Mouse (Mus musculus) forebrain, embryonic 13.5 days (tissue): ENCODE results near the gene Osbpl2. TPM values are rescaled to one million over a fixed set of nuclear protein-coding genes. Genes with fewer than 3 reads are reported as not detected.

Experiments
- ATAC-seq: fragments of 200-750 bp; cut with Nextera tagmentation; 2 replicates; pipeline ENCODE4 v1.8.0; 2017
- H3K27ac ChIP-seq: fragments of 300-500 bp; sonication (generic); 2 replicates; pipeline ENCODE4 v1.5.1; 2015; ENCODE audit warnings: inconsistent platforms, mild to moderate bottlenecking, moderate library complexity
- H3K27me3 ChIP-seq: fragments of 300-500 bp; sonication (generic); 2 replicates; pipeline ENCODE4 v1.6.1; 2015; ENCODE audit warnings: mild to moderate bottlenecking, inconsistent platforms
- H3K36me3 ChIP-seq: fragments of 300-500 bp; sonication (generic); 2 replicates; pipeline ENCODE4 v1.6.1; 2015; ENCODE audit warnings: mild to moderate bottlenecking, inconsistent platforms; ENCODE audit not compliant: poor library complexity, severe bottlenecking
- H3K4me1 ChIP-seq: fragments of 300-500 bp; sonication (generic); 2 replicates; pipeline ENCODE4 v1.6.1; 2015; ENCODE audit warnings: inconsistent platforms
- H3K4me2 ChIP-seq: fragments of 300-500 bp; sonication (generic); 2 replicates; pipeline ENCODE4 v1.6.1; 2015; ENCODE audit warnings: inconsistent platforms, mild to moderate bottlenecking, moderate library complexity
- H3K4me3 ChIP-seq: fragments of 300-500 bp; sonication (generic); 2 replicates; pipeline ENCODE4 v1.5.1; 2015; ENCODE audit warnings: mild to moderate bottlenecking, inconsistent platforms
- H3K9ac ChIP-seq: fragments of 300-500 bp; sonication (generic); 2 replicates; pipeline ENCODE4 v1.6.1; 2015; ENCODE audit warnings: mild to moderate bottlenecking, inconsistent platforms
- H3K9me3 ChIP-seq: fragments of 300-500 bp; sonication (generic); replicated peaks from 2 replicates; pipeline ENCODE4 v1.6.1; 2016; ENCODE audit warnings: inconsistent platforms
- WGBS: fragments of 180-500 bp; shearing (Covaris S2); methylation state at CpG from one replicate; pipeline ENCODE4 v1.1.7; 2015; 5-methylcytosine and 5-hydroxymethylcytosine counted together
- polyA plus RNA-seq: library from polyadenylated mRNA; unstranded; fragments of >200 nt; fragmentation: Nextera tagmentation; extraction: Ambion mirVana; gene quantifications from 2 replicates; pipeline ENCODE4 v1.2.1, GENCODE M21; 2015

The Osbpl2 gene
- polyA plus RNA-seq, 1 experiment from 2014 or later, result 48.8 TPM

DNA sequence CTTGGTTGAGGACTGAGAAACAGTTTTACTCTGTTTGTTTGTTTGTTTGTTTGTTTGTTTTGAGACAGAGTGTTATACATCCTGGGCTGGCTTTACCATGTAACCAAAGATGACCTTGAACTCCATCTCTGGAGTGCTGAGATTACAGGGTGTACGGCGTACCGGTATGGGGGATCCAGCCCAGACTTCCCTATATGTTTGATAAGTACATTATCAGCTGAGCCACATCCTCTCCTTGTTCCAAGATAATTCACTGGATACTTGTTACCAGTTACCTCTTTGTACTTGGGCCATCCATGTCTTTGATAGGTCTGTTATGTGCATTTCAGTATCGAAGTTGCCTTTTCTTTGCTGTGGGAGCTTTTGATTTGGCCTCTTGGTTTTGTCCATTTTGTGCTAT, 14.1 kb downstream of the Osbpl2 start:
- Histone ChIP-seq H3K27ac (no peak overlapping the region), H3K27me3 (no peaks in the 10 kb centered on the region), H3K36me3 (peaks cover 12% of the 10 kb centered on the region), H3K9me3 (no peaks in the 10 kb centered on the region), H3K4me3 (no peak overlapping the region), H3K9ac (no peak overlapping the region), H3K4me1 (no peaks in the 10 kb centered on the region), H3K4me2 (no peak overlapping the region)
- ATAC-seq, result no peak
- WGBS, result 97% methylated on average over 4 of the region's 4 CpGs

DNA sequence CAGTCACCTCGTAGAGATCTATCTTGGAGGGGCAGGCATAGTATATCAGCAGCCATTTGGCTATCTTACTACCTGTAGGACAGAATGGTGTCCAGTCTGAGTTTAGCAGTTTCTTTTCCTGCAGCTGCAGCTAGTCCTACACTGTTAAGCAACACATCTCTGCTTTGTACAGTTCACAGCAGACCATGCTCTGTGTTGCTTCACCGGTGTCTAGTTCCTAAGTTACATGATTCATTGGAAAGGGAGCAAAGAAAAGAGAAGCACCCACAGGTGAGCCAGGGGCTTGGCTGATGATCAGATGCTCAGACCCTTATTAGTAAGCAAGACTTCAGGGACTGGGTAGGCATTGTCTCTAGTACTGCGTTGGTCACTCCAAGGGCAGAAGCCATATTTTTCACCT, 14.8 kb downstream of the Osbpl2 start:
- 91% methylated on average over 3 of the region's 3 CpGs for WGBS
- H3K36me3 ChIP-seq, result peaks cover 19% of the 10 kb centered on the region
- no peak overlapping the region for H3K4me3 ChIP-seq
- ATAC-seq, result no peak
- no peaks in the 10 kb centered on the region for H3K4me1 ChIP-seq
- no peak overlapping the region for H3K4me2 ChIP-seq
- no peaks in the 10 kb centered on the region for H3K9me3 ChIP-seq
- H3K27me3 ChIP-seq, result no peaks in the 10 kb centered on the region
- no peak overlapping the region for H3K9ac ChIP-seq
- no peak overlapping the region for H3K27ac ChIP-seq

DNA sequence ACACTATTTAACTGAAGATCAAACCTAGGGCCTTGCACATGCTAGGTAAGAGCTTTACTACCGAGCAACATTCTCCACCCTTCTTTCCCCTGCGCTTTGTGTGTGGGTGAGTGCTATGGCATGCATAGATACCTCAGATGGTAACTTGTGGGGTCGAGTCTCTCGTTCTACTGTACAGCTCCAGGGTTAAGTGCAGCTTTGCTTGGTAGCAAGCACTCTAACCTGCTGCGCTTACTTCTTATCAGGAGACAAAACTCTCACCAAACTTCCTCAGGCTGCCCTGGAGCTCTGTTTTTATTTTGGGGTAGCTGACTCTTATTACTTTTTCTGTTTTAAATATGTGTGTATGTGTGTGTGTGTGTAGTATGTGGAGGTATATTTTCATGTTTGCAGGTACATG, 16.3 kb downstream of the Osbpl2 start:
- no peak for ATAC-seq
- Histone ChIP-seq H3K4me2 (no peak overlapping the region), H3K27ac (no peak overlapping the region), H3K36me3 (peaks cover 30% of the 10 kb centered on the region), H3K4me1 (no peaks in the 10 kb centered on the region), H3K4me3 (no peak overlapping the region), H3K9me3 (no peaks in the 10 kb centered on the region), H3K27me3 (no peaks in the 10 kb centered on the region), H3K9ac (no peak overlapping the region)
- WGBS, result 90% methylated on average over 5 of the region's 5 CpGs

DNA sequence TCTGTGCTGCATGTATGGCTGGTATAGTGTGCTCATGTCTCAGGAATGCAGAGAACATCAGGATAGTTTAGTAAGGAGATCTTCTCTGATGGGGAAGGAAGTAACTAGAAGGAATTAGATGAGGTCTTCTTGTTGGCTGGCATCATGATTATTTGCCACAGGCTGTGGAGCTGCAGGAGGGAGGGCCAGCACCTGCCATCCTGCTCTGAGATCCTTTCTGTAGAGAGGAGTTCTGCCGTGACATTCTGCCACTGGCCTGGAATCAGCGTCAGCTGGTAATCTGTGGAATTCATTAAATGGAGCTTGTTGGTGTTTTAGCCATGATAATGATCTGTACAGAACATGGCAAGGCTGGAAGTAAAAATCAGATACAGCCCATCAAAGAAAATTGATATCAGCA, 27.0 kb downstream of the Osbpl2 start:
- ATAC-seq, result no peak
- WGBS, result 93% methylated on average over 2 of the region's 2 CpGs

DNA sequence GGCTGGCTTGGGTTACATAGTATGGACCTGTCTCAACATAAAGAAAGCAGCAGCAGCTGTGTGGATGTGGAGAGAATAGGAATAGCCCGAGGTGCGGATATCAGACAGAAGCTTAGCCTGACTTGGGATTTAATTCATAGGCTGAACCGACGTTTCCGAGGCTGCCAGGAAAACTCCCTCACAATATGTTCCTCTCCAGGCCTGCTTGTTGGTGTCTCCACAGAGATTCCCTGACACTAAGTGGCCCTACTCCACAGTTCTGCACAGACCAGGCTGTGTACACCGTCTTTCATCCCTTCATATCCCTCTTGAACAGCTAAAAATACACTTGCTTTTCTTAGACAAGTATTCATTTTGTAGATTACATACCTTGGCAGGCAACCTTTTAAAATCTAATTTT, 28.3 kb downstream of the Osbpl2 start:
- ATAC-seq, result no peak
- Histone ChIP-seq H3K4me2 (no peak overlapping the region), H3K9me3 (no peaks in the 10 kb centered on the region), H3K27ac (no peak overlapping the region), H3K4me1 (no peaks in the 10 kb centered on the region), H3K27me3 (no peaks in the 10 kb centered on the region), H3K4me3 (no peak overlapping the region), H3K9ac (no peak overlapping the region), H3K36me3 (peaks cover 92% of the 10 kb centered on the region)
- 88% methylated on average over 6 of the region's 6 CpGs for WGBS

More for the DNA sequence above, 27.0 kb downstream of the Osbpl2 start:
- H3K27me3 ChIP-seq, result no peaks in the 10 kb centered on the region
- no peak overlapping the region for H3K4me2 ChIP-seq
- H3K9me3 ChIP-seq, result no peaks in the 10 kb centered on the region
- H3K4me3 ChIP-seq, result no peak overlapping the region
- no peak overlapping the region for H3K27ac ChIP-seq
- H3K9ac ChIP-seq, result no peak overlapping the region
- no peaks in the 10 kb centered on the region for H3K4me1 ChIP-seq
- H3K36me3 ChIP-seq, result peaks cover 90% of the 10 kb centered on the region

DNA sequence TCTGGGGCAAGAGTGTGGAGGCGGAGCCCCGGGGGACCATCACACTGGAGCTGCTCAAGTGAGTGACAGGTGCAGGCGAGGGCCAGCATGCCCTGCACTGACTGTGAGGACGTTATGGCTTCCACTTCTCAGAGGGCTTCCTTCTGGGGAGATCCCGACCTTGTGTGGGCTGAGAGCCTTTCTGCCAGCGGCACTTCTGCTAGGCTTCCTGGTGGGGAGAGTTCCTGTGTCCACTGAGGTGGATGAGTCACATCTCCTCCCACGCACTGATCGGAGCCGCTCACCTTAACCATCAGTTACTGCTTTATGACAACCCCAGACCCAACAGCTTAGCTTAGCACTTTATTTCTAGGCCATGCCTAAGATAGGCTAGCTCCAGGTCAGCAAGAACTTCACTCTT, 29.4 kb downstream of the Osbpl2 start:
- Histone ChIP-seq H3K36me3 (peaks cover 92% of the 10 kb centered on the region), H3K4me3 (no peak overlapping the region), H3K4me2 (no peak overlapping the region), H3K27ac (no peak overlapping the region), H3K9ac (no peak overlapping the region), H3K4me1 (no peaks in the 10 kb centered on the region), H3K9me3 (no peaks in the 10 kb centered on the region), H3K27me3 (no peaks in the 10 kb centered on the region)
- WGBS, result 89% methylated on average over 9 of the region's 9 CpGs
- no peak for ATAC-seq

DNA sequence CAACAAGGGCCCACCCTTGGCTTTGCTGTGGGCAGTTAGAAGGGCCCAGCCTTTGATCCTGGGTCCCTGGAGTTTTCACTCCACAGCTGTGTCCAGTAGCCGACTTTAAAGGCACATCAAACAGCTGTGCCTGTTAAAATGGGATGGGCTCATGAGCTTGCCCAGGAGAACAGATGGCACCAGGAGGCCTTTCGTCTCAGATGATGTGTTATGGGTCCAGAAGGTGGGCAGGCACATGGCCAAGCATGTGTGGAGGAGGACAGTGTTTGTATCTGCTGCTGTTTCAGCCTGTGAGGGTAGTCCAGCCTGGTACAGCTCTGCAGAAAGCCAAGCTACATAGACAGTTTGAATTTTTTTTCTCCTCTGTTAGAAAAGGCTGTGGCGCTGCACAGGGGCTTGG, 35.7 kb downstream of the Osbpl2 start:
- Histone ChIP-seq H3K27ac (0 out of 2 replicates have a peak overlapping the region, but pooled peaks have one; percentile 1), H3K4me2 (no peak overlapping the region), H3K9me3 (no peaks in the 10 kb centered on the region), H3K27me3 (no peaks in the 10 kb centered on the region), H3K4me1 (no peaks in the 10 kb centered on the region), H3K9ac (no peak overlapping the region), H3K4me3 (no peak overlapping the region), H3K36me3 (peaks cover 89% of the 10 kb centered on the region)
- 84% methylated on average over 3 of the region's 3 CpGs for WGBS
- no peak for ATAC-seq

DNA sequence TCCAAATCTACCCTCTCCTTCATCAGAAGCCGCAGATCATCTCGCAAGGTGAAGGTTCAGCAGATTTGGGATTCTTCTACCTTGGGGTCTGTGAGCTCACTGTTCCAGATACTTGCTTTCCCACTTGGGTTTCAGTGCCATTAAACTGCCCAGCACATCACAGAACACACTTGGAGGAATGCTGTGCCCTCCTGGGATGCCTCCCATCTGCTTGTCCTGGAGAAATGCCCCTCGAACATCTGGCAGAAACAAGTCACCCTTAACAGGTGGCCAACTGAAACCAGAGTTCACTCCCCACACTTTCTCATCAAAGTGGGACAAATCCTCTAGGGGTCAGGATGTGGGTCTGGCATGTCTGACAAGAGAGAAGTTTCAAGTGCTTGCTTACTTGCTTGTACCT, 39.5 kb downstream of the Osbpl2 start:
- H3K9me3 ChIP-seq, result no peaks in the 10 kb centered on the region
- H3K4me3 ChIP-seq, result no peak overlapping the region
- no peak overlapping the region for H3K27ac ChIP-seq
- peaks cover 92% of the 10 kb centered on the region for H3K36me3 ChIP-seq
- no peaks in the 10 kb centered on the region for H3K27me3 ChIP-seq
- no peaks in the 10 kb centered on the region for H3K4me1 ChIP-seq
- H3K4me2 ChIP-seq, result no peak overlapping the region
- ATAC-seq, result no peak
- 97% methylated on average over 3 of the region's 3 CpGs for WGBS
- H3K9ac ChIP-seq, result no peak overlapping the region

DNA sequence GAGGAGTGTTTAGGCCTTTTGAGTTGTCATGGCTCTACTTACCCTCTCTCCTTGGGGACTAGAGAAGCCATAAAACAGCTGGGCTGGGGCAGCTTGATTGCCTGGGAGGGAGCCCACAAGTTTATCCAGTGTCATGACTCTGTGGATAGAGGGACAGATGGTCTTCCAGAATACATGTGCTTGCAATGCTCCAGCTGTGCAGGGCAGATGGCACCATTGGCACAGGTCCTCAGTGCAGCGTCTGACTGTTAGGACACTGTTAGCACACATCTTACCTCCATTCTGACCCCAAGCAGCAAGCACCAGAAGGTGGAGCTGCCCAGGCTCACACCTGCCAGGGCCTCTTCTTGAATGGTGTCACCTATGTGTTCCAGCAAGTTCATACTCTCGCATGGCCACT, 46.7 kb downstream of the Osbpl2 start:
- Histone ChIP-seq H3K4me2 (no peak overlapping the region), H3K4me3 (no peak overlapping the region), H3K27me3 (no peaks in the 10 kb centered on the region), H3K36me3 (peaks cover 39% of the 10 kb centered on the region), H3K9me3 (no peaks in the 10 kb centered on the region), H3K27ac (0 out of 2 replicates have a peak overlapping the region, but pooled peaks have one; percentile 10), H3K9ac (no peak overlapping the region), H3K4me1 (peaks cover 6% of the 10 kb centered on the region; the same call in 1 of the 2 replicates)
- 91% methylated on average over 2 of the region's 2 CpGs for WGBS
- no peak for ATAC-seq

DNA sequence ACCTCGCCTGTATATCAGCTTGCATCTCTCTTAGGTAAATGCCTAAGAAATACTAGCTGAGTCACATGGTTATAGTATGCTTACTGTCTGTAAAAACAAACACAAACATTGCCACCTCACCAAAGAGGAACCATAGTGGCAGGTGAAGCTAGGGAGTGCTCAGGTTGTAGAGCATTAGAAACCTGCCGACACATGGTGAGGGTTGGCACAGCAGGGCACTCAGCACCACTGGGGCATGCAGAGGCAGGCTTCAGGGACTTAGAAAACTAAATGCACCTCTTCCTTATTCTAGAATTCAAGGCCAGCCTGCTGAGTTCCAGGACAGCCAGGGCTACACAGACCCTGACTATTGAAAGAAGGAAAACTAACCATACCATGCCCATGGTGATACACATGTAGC, 47.8 kb downstream of the Osbpl2 start:
- H3K9me3 ChIP-seq, result no peaks in the 10 kb centered on the region
- no peak overlapping the region for H3K4me2 ChIP-seq
- no peaks in the 10 kb centered on the region for H3K27me3 ChIP-seq
- H3K27ac ChIP-seq, result no peak overlapping the region
- no peak for ATAC-seq
- H3K4me1 ChIP-seq, result peaks cover 8% of the 10 kb centered on the region; the same call in 1 of the 2 replicates
- no peak overlapping the region for H3K9ac ChIP-seq
- H3K36me3 ChIP-seq, result peaks cover 29% of the 10 kb centered on the region
- WGBS, result 80% methylated on average over 2 of the region's 2 CpGs
- H3K4me3 ChIP-seq, result no peak overlapping the region

DNA sequence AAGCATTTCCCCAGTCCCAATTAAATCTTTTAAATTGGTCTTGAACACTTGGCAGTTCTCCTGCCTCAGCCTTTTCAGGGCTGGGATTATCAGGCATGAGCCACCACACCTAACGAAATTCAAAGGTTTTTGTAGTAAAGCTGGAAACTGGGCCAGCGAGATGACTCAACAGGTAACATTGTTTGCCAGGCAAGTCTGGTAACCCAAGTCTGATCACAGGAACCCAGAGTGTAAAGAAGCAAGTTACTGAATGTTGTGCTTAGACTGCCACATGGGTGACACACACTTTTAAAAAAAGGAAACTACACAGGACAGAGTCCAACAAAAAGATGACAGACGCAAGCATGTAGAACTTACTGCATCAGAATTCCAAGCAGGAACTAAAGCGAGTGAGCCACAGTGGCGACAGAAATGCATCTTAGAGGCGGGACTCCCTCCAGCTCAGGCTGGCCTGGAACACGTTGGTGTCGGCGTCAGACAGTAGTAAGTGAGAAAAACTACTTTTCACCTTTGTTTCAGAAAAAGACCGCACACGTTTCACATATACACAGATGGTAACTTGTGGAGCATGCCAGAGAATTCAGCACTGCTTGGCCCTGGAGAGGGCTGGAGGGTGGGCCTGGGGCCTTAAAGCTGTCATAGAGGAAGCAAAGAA, 51.2 kb downstream of the Osbpl2 start:
- Histone ChIP-seq H3K4me3 (no peak overlapping the region; the same call in 1 of the 2 replicates), H3K27me3 (no peaks in the 10 kb centered on the region), H3K4me1 (peaks cover 25% of the 10 kb centered on the region), H3K9me3 (no peaks in the 10 kb centered on the region), H3K4me2 (no peak overlapping the region), H3K36me3 (peaks cover 30% of the 10 kb centered on the region), H3K27ac (peak overlapping the region; percentile 25; the same call in 1 of the 2 replicates), H3K9ac (peak overlapping the region; percentile 58; the same call in 1 of the 2 replicates)
- no peak for ATAC-seq
- WGBS, result 83% methylated on average over 11 of the region's 11 CpGs

DNA sequence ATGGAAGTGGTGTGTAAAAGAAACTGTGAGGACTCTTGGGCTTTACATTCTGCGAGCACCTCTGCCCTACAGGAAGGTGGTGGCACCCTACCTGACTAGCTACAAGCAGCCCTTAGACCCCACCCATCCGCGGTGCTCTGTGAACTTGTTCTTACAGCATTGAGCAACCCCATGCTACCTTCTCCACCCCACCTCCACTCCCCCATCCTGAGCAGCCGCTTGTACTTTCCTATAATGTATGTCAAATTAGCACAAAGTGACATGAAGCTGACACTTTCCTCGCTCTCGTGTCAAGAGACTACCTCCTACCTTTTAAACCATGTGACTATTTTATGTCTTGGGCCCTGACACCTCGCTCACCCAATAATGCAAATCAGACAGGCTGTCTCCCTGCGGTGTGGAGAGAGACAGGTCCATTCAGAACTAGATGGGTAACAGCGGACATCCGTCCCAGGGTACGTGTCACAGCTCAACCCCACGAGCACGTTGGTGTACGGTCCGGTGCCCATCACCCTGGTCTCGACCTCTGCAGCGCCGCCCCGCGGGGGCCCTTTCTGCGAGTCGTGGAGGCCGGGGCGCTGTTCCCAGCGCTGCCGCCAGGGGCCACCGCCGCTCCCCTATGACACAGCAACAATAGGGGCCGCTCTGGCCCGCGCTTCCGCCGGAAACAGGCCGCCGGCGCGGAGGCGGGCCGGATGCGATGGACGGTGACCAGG, 51.9 kb downstream of the Osbpl2 start, which contains the start of gene Adrm1:
Gene Adrm1, plus strand, starts transcription at position 680 of the 716 bp plus-strand sequence.
- Histone ChIP-seq H3K4me2 (peak within 1 kb of the TSS; percentile 96), H3K27me3 (no peaks in the 10 kb centered on the region), H3K9ac (peak within 1 kb of the TSS; percentile 97), H3K27ac (peak within 1 kb of the TSS; percentile 90), H3K9me3 (no peaks in the 10 kb centered on the region), H3K4me3 (peak within 1 kb of the TSS; percentile 96), H3K4me1 (peaks cover 25% of the 10 kb centered on the region), H3K36me3 (peaks cover 36% of the 10 kb centered on the region)
- peak; percentile 99 for ATAC-seq
- WGBS, result 5% methylated on average over 41 of the region's 41 CpGs
